Mouse (Mus musculus): ENCODE measurements around the gene Olfr328. TPM values are rescaled to one million over a fixed set of nuclear protein-coding genes. Genes with fewer than 3 reads are reported as not detected.
"Not testable (repeated sequence)": the region's sequence is repeated elsewhere in the genome, so short reads cannot be mapped to it uniquely, and the experiment has no call there.

Olfr328 gene
- total RNA-seq, 2 experiments from 2014 or later, result not detected

DNA sequence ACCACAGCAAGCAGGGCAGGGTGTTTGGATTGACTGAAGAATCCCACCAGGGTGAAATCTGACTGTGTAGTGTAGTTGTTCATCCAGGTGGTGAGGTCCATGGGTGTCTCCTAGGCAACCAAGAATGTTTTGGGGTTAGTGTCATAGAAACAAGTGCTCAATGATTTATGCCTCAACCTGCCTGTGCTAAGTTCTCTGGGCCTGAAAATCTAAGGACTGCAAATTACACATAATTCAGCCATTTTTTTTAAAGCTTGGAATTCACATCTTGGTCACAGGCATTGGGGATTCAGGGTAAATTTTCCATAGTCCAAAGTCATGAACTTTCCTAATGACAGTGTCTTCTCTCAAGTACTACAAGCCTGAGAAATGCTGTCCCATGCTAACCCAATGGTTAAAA, 53.0 kb downstream of the Olfr328 start, which contains the start of gene Olfr331:
Gene Olfr331 (minus strand): TSS at position 101 of the 400 bp plus-strand sequence.
- intact Hi-C loops (cut with DNase I); DNase-seq; H3K27ac ChIP-seq; H3K4me3 ChIP-seq: not testable (repeated sequence)

Other genes with a start within 250 kb of the Olfr328 start
- gene Zfp692, start 248.6 kb downstream of the Olfr328 start, total RNA-seq (2021), result 1 to 10 TPM; 4.1 to 5.0 TPM
- 10 to 100 TPM; 43.1 to 44.6 TPM for gene Zfp672, start 225.3 kb downstream of the Olfr328 start, total RNA-seq (2021)
- 10 to 100 TPM; 21.2 to 23.5 TPM for gene Sh3bp5l, start 224.9 kb downstream of the Olfr328 start, total RNA-seq (2021)
- not detected for gene Lypd8, start 176.6 kb downstream of the Olfr328 start, total RNA-seq (2021)
- gene 1810065E05Rik, start 134.5 kb downstream of the Olfr328 start, total RNA-seq (2021), result not detected
- gene Gm12253, start 123.1 kb downstream of the Olfr328 start, total RNA-seq (2021), result not detected
- not detected for gene Lypd9, start 102.7 kb downstream of the Olfr328 start, total RNA-seq (2021)
- not detected for gene Olfr30, start 93.4 kb downstream of the Olfr328 start, total RNA-seq (2021)
- not detected for gene Olfr332, start 63.1 kb downstream of the Olfr328 start, total RNA-seq (2021)
- gene Olfr331, start 53.1 kb downstream of the Olfr328 start, total RNA-seq (2021), result not detected
- not detected for gene Olfr330, start 20.8 kb downstream of the Olfr328 start, total RNA-seq (2021)
- not detected for gene Olfr329-ps, start 9.2 kb downstream of the Olfr328 start, total RNA-seq (2021)
- gene Olfr224, start 14.9 kb upstream of the Olfr328 start, total RNA-seq (2021), result not detected
- gene Olfr325, start 22.1 kb upstream of the Olfr328 start, total RNA-seq (2021), result not detected
- not detected for gene Olfr324, start 39.5 kb upstream of the Olfr328 start, total RNA-seq (2021)
- gene 2210407C18Rik, start 60.4 kb upstream of the Olfr328 start, total RNA-seq (2021), result under 1 TPM in 1 of 2 experiments, not detected in 1; 0.22 TPM
- gene Olfr323, start 74.9 kb upstream of the Olfr328 start, total RNA-seq (2021), result not detected
- gene Trim58, start 84.8 kb upstream of the Olfr328 start, total RNA-seq (2021), result not detected
- not detected for gene Olfr322, start 103.1 kb upstream of the Olfr328 start, total RNA-seq (2021)
- not detected for gene Olfr320, start 125.5 kb upstream of the Olfr328 start, total RNA-seq (2021)
- not detected for gene Olfr319, start 143.5 kb upstream of the Olfr328 start, total RNA-seq (2021)
- not detected for gene Olfr318, start 168.4 kb upstream of the Olfr328 start, total RNA-seq (2021)
- not detected for gene Olfr317, start 183.6 kb upstream of the Olfr328 start, total RNA-seq (2021)
- gene Olfr316, start 197.1 kb upstream of the Olfr328 start, total RNA-seq (2021), result not detected
- gene Olfr315, start 217.6 kb upstream of the Olfr328 start, total RNA-seq (2021), result not detected
- not detected for gene Olfr314, start 227.3 kb upstream of the Olfr328 start, total RNA-seq (2021)
- not detected for gene Fam183b, start 246.3 kb upstream of the Olfr328 start, total RNA-seq (2021)

All from gastrocnemius, adult 2 months (tissue).